Mouse (Mus musculus) myocyte (in vitro differentiated cells): ENCODE results near the gene Dydc1.

ENCODE experiments used
- CEBPB ChIP-seq: IDR thresholded peaks from 2 replicates; pipeline ENCODE4 v1.6.1; 2011; ENCODE audit warnings: mild to moderate bottlenecking, moderate library complexity; ENCODE audit not compliant: poor library complexity, insufficient read depth, severe bottlenecking
- MAX ChIP-seq: IDR thresholded peaks from one replicate; pipeline ENCODE4 v1.6.1; 2011; ENCODE audit warnings: low read depth, mild to moderate bottlenecking, control low read depth
- MYOG ChIP-seq, 3 experiments: IDR thresholded peaks; one replicate each; pipeline ENCODE4 v1.6.1; 2011; ENCODE audit warnings: control low read depth in 2 of 3, low read depth in 2 of 3, mild to moderate bottlenecking in 2 of 3; ENCODE audit not compliant: insufficient read length in 2 of 3, control insufficient read depth in 1 of 3, insufficient read depth in 1 of 3
- POLR2A ChIP-seq: IDR thresholded peaks from one replicate; pipeline ENCODE4 v1.6.1; 2011; ENCODE audit warnings: low read depth, mild to moderate bottlenecking, control low read depth, moderate library complexity; ENCODE audit not compliant: insufficient read length
- POLR2AphosphoS2 ChIP-seq: IDR thresholded peaks from one replicate; pipeline ENCODE4 v1.6.1; 2011; ENCODE audit warnings: low read depth, control low read depth; ENCODE audit not compliant: insufficient read length
- TCF12 ChIP-seq: IDR thresholded peaks from one replicate; pipeline ENCODE4 v1.6.1; 2011; ENCODE audit warnings: mild to moderate bottlenecking, control low read depth; ENCODE audit not compliant: poor library complexity, insufficient read depth, severe bottlenecking
- TCF3 ChIP-seq: IDR thresholded peaks from one replicate; pipeline ENCODE4 v1.6.1; 2011; ENCODE audit warnings: low read depth, control low read depth; ENCODE audit not compliant: insufficient read length
- USF1 ChIP-seq: IDR thresholded peaks from one replicate; pipeline ENCODE4 v1.6.1; 2011; ENCODE audit warnings: low read depth, mild to moderate bottlenecking, control low read depth, moderate library complexity

DNA sequence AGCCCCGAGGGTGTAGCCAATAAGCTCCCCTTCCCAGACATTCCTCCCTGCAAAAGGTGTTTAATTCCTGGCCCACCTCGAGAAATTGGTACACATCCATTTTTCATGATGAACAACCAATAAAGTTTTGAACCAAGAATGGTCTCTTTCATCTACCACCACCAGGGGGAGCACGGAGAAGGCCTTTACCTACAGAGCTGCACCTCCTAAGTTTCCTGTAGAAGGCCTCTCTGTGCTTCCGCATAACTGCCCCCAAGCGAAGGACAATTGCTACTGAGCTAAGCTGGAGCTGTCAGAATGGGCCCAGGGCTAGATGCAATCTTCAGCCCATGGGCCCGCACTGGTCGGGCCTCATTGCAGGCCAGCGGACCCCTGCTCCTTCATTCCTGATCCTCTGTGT lies 18.1 kb downstream of the Dydc1 start:
- TF ChIP-seq MYOG (IDR thresholded peaks at IDR 0.05; ENCODE audit: control insufficient read depth in 1 of 3, insufficient read depth in 1 of 3, insufficient read length in 2 of 3, low read depth in 2 of 3), result no peak
- no peak for TF ChIP-seq POLR2A
- TF ChIP-seq CEBPB, result no peak
- TF ChIP-seq POLR2AphosphoS2, result no peak
- no peak for TF ChIP-seq USF1
- no peak for TF ChIP-seq TCF3
- no peak for TF ChIP-seq TCF12
- TF ChIP-seq MAX, result no peak
